Mouse (Mus musculus) megakaryocyte, embryonic 14.5 days (primary cell): Measurements from ENCODE around the gene Gskip.

Experiments
- FLI1 ChIP-seq: IDR thresholded peaks from 2 replicates; pipeline ENCODE4 v1.6.1; 2012; ENCODE audit warnings: low read length, inconsistent platforms, mixed read lengths
- GATA1 ChIP-seq: IDR thresholded peaks from 3 replicates; pipeline ENCODE4 v1.6.1; 2012; ENCODE audit warnings: mixed read lengths, low read length, inconsistent platforms, borderline replicate concordance

DNA sequence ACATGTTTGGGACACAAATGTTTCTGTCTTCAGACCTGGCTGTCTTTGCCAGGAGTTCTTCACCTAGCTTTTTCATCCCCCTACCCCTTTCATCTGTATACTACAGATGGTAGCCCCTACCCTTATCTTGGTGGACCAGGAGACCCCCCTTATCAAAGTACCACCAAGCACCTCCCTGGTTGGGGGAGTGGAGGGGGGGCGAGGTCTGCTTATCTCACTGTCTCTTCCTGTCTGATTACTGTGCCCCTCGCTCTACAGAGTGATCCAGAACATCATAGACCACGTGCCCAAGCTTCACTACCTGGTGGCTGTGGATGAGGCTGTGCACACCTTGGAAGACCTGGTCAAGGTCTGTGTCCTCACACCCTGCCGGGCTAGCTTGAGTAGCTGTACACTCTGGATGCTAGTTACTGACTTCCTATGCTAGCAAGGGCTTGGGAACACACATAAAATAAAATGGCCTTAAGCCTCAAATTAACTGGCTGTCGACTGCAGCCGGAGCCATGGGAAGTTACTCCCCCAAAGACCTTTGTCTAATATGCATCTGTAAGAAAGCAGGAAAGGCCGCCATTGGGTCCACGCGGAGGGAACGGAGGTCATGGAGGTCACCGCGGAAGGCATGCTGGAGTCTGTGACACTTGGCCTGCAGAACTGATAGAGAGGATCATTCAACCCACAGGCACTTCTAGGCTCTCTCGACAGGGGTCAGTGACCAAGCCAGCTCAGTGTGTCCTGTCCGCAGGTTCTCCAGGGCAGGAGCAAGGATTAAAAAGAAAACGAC, 53.9 kb downstream of the Gskip start:
- TF ChIP-seq GATA1 (no peak), FLI1 (no peak)
